Mouse (Mus musculus) retina, postnatal 7 days (tissue): ENCODE data around the gene Larp1.
A peak's percentile ranks its signal among the peaks of the same experiment; 100 is the strongest.

Source experiments
- DNase-seq: peaks from one replicate; pipeline ENCODE4 v3.0.0-alpha.2; 2012; ENCODE audit warnings: low read depth, low spot score

Gene Larp1

GRCm38 (mm10) chr11:58003126-58003525 is 5.7 kb upstream of the Larp1 start:
- DNase-seq: no peak

- DNase-seq: no peak
Measured at GRCm38 (mm10) chr11:58003734-58004133, 5.1 kb upstream of the Larp1 start.

- no peak for DNase-seq
Measured at GRCm38 (mm10) chr11:58005110-58005509, 3.8 kb upstream of the Larp1 start.

- no peak for DNase-seq
Measured at GRCm38 (mm10) chr11:58008013-58008412, 851 bp upstream of the Larp1 start.

- peak; percentile 89 for DNase-seq
Measured at GRCm38 (mm10) chr11:58008437-58009050, 320 bp upstream of the Larp1 start.

GRCm38 (mm10) chr11:58009516-58010141 is 765 bp downstream of the Larp1 start:
- DNase-seq: peak; percentile 34

- no peak for DNase-seq
Measured at GRCm38 (mm10) chr11:58010226-58010781, 1.4 kb downstream of the Larp1 start.

GRCm38 (mm10) chr11:58010930-58011329 is 2.1 kb downstream of the Larp1 start:
- no peak for DNase-seq

- no peak for DNase-seq
Measured at GRCm38 (mm10) chr11:58011813-58012212, 2.9 kb downstream of the Larp1 start.

GRCm38 (mm10) chr11:58012674-58013073 is 3.8 kb downstream of the Larp1 start:
- no peak for DNase-seq

- DNase-seq: no peak
Measured at GRCm38 (mm10) chr11:58013100-58013499, 4.2 kb downstream of the Larp1 start.

- no peak for DNase-seq
Measured at GRCm38 (mm10) chr11:58014604-58015003, 5.7 kb downstream of the Larp1 start.

GRCm38 (mm10) chr11:58015339-58015738 is 6.5 kb downstream of the Larp1 start:
- no peak for DNase-seq

GRCm38 (mm10) chr11:58016371-58016770 is 7.5 kb downstream of the Larp1 start:
- no peak for DNase-seq

- no peak for DNase-seq
Measured at GRCm38 (mm10) chr11:58017422-58017821, 8.6 kb downstream of the Larp1 start.

GRCm38 (mm10) chr11:58018287-58018686 is 9.4 kb downstream of the Larp1 start:
- no peak for DNase-seq

GRCm38 (mm10) chr11:58018701-58019100 is 9.8 kb downstream of the Larp1 start:
- DNase-seq: no peak

GRCm38 (mm10) chr11:58021095-58021494 is 12.2 kb downstream of the Larp1 start:
- DNase-seq: no peak

- no peak for DNase-seq
Measured at GRCm38 (mm10) chr11:58021618-58022017, 12.8 kb downstream of the Larp1 start.

GRCm38 (mm10) chr11:58024271-58024670 is 15.4 kb downstream of the Larp1 start:
- no peak for DNase-seq

- no peak for DNase-seq
Measured at GRCm38 (mm10) chr11:58024671-58025070, 15.8 kb downstream of the Larp1 start.

- no peak for DNase-seq
Measured at GRCm38 (mm10) chr11:58025881-58026280, 17.0 kb downstream of the Larp1 start.

GRCm38 (mm10) chr11:58026337-58026736 is 17.5 kb downstream of the Larp1 start:
- no peak for DNase-seq
